Comparison of ENCODE assay signal across 10 mouse cellular contexts in the genomic region with DNA sequence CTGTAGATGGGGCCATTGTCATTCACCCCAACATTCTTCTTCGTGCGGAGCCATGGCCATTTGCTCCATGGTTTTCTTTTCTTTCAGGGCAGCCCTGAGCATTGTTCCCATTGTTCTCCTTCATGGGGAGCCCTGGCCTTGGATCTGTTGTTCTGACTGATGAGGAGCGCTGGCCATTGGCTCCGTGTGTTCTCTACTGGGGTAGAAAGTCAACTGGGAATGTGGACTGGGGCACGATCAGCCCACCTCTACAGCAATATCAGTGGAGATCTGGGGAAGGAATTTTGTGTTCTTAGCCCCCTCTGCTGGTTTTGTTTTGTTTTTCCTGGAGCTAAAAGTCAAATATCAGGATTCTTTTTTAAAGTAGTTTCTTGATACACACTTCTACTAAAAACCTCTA. TPM values are rescaled to one million over a fixed set of nuclear protein-coding genes. Genes with fewer than 3 reads are reported as not detected.
A peak's percentile ranks its signal among the peaks of the same experiment; 100 is the strongest.
DNase-seq lines count a peak whose midpoint lies in the region; ATAC-seq and TF ChIP-seq lines count a peak whose summit lies in the region.
"Had no signal": no experiment of that assay in that cellular context is flagged by ENCODE, and none has a peak within 500 bp of the region (broad histone marks: within the 10 kb centered on the region; RNA-seq: fewer than 3 reads in every experiment).

No protein-coding gene starts in this region.

- peak; percentile 49 for DNase-seq in forebrain, embryonic 14.5 days (ENCODE audit: low spot score)
- peak; percentile 21 to 56 for DNase-seq in layer of hippocampus, adult 2 months (ENCODE audit: low spot score in 2 of 2)
- no peak for DNase-seq in layer of hippocampus, adult 9-11 months
- DNase-seq in ES-CJ7 (ENCODE audit: low read depth, low spot score), result peak; percentile 31
- peak; percentile 55 for DNase-seq in cerebellum, adult 9-10 months

- H3K9me3 ChIP-seq in forebrain, embryonic 14.5 days (replicated peaks; ENCODE audit: control insufficient read depth, low read length), result no peaks in the 10 kb centered on the region
- no peaks in the 10 kb centered on the region for H3K9me3 ChIP-seq in forebrain, embryonic 15.5 days

- H3K4me1 ChIP-seq in forebrain, embryonic 14.5 days (ENCODE audit: control insufficient read depth, insufficient read depth, low read length), result no peaks in the 10 kb centered on the region
- H3K4me1 ChIP-seq in forebrain, embryonic 15.5 days, result no peaks in the 10 kb centered on the region

- 67% methylated on average over 5 of the region's 5 CpGs for WGBS in forebrain, embryonic 14.5 days
- 52% methylated on average over 5 of the region's 5 CpGs for WGBS in forebrain, embryonic 15.5 days

- no peak overlapping the region for H3K9ac ChIP-seq in forebrain, embryonic 14.5 days (ENCODE audit: low read length)
- no peak overlapping the region for H3K9ac ChIP-seq in forebrain, embryonic 15.5 days (replicated peaks)

- no peaks in the 10 kb centered on the region; the same call in 1 of the 2 replicates for H3K36me3 ChIP-seq in forebrain, embryonic 14.5 days (ENCODE audit: control insufficient read depth, insufficient read depth, low read length)
- H3K36me3 ChIP-seq in forebrain, embryonic 15.5 days, result peaks cover 6% of the 10 kb centered on the region; the same call in 1 of the 2 replicates

- no peaks in the 10 kb centered on the region for H3K27me3 ChIP-seq in forebrain, embryonic 14.5 days (replicated peaks; ENCODE audit: control insufficient read depth, insufficient read depth, low read length)
- H3K27me3 ChIP-seq in forebrain, embryonic 15.5 days, result no peaks in the 10 kb centered on the region

- peak; percentile 79 for TF ChIP-seq CTCF in layer of hippocampus, adult 2 months (conservative IDR thresholded peaks at IDR 0.05)

- H3K4me2 ChIP-seq in forebrain, embryonic 14.5 days (ENCODE audit: low read length), result no peak overlapping the region
- H3K4me2 ChIP-seq in forebrain, embryonic 15.5 days (replicated peaks), result no peak overlapping the region

- no peak for ATAC-seq in forebrain, embryonic 14.5 days
- ATAC-seq in forebrain, embryonic 15.5 days (replicated peaks), result no peak
- ATAC-seq in megakaryocyte-erythroid progenitor cell, adult 5-6 weeks (replicated peaks; ENCODE audit: low FRiP score, low TSS enrichment, poor library complexity, severe bottlenecking), result no peak
- no peak for ATAC-seq in CD4-positive, CD25-positive, alpha-beta regulatory T cell, adult 4 months

- H3K27ac ChIP-seq in forebrain, embryonic 14.5 days (ENCODE audit: low read depth, low read length), result no peak overlapping the region
- H3K27ac ChIP-seq in forebrain, embryonic 15.5 days (replicated peaks), result no peak overlapping the region
- H3K27ac ChIP-seq in layer of hippocampus, adult 2 months, result peak overlapping the region; percentile 28; the same call in 1 of the 2 replicates

- H3K4me3 ChIP-seq in forebrain, embryonic 14.5 days (ENCODE audit: low read depth, low read length), result no peak overlapping the region
- no peak overlapping the region for H3K4me3 ChIP-seq in forebrain, embryonic 15.5 days
- no peak overlapping the region; the same call in 1 of the 2 replicates for H3K4me3 ChIP-seq in layer of hippocampus, adult 2 months

RNA-seq across cellular contexts. Expression of gene Defb48, which starts 46.6 kb away (rescaled TPM):
- not detected in 2 replicates for polyA plus RNA-seq in forebrain, embryonic 14.5 days (2014; fragmentation: Nextera tagmentation; extraction: Ambion mirVana)
- not detected in 2 replicates for polyA plus RNA-seq in forebrain, embryonic 15.5 days (2015; fragmentation: Nextera tagmentation; extraction: Ambion mirVana)
- not detected for total RNA-seq in layer of hippocampus, adult 2 months (2021)
- total RNA-seq in megakaryocyte-erythroid progenitor cell, adult 5-6 weeks (2014; fragmentation: Nextera tagmentation), result not detected in 2 replicates
- total RNA-seq in megakaryocyte-erythroid progenitor cell, adult 5-6 weeks (2017), result not detected in 2 replicates
- polyA plus RNA-seq in CD4-positive, CD25-positive, alpha-beta regulatory T cell, adult 4 months (2017; shearing (Covaris generic)), result not detected
- total RNA-seq: gastrocnemius, postnatal 36 days had no signal
- polyA plus RNA-seq: kidney, embryonic 14.5 days had no signal
